ENCODE assay signal across 20 mouse cellular contexts in genomic region chr7:143476702-143477335, GRCm38 (mm10). TPM values are rescaled to one million over a fixed set of nuclear protein-coding genes. Genes with fewer than 3 reads are reported as not detected.
DNase-seq lines count a peak whose midpoint lies in the region; ATAC-seq and TF ChIP-seq lines count a peak whose summit lies in the region.
"Had no signal": no experiment of that assay in that cellular context is flagged by ENCODE, and none has a peak within 500 bp of the region (broad histone marks: within the 10 kb centered on the region; RNA-seq: fewer than 3 reads in every experiment).

No protein-coding gene starts in this region.

- TF ChIP-seq POLR2A in kidney, adult 2 months (IDR thresholded peaks at IDR 0.05; ENCODE audit: low read depth, low read length), result no peak

- H3K27me3 ChIP-seq in kidney, adult 2 months (replicated peaks; ENCODE audit: control insufficient read depth, insufficient read depth, low read length), result no peaks in the 10 kb centered on the region
- H3K27me3 ChIP-seq in liver, embryonic 14.5 days (ENCODE audit: control insufficient read depth, insufficient read depth, low read length), result no peaks in the 10 kb centered on the region; the same call in 1 of the 2 replicates
- peaks cover 3% of the 10 kb centered on the region for H3K27me3 ChIP-seq in liver, embryonic 11.5 days (replicated peaks; ENCODE audit: control insufficient read depth, insufficient read depth, low read length)
- no peaks in the 10 kb centered on the region for H3K27me3 ChIP-seq in stomach, postnatal 0 days (ENCODE audit: control insufficient read depth, insufficient read depth, low read length)
- H3K27me3 ChIP-seq: neural tube, embryonic 13.5 days had no signal

- DNase-seq in kidney, adult 2 months, result peak; percentile 77
- DNase-seq in kidney, adult 11 months, result no peak
- no peak for DNase-seq in liver, embryonic 14.5 days (ENCODE audit: low read depth in 3 of 3, low spot score in 3 of 3)
- no peak for DNase-seq in liver, embryonic 11.5 days (ENCODE audit: low spot score)
- peak; percentile 69 for DNase-seq in ES-CJ7 (ENCODE audit: low read depth, low spot score)
- DNase-seq in stomach, postnatal 0 days (ENCODE audit: low spot score), result peak; percentile 53
- DNase-seq in frontal cortex, postnatal 14 days (ENCODE audit: low spot score in 2 of 2), result no peak
- DNase-seq: adrenal gland, postnatal 25 days; cerebellum, adult 2 months; heart, postnatal 36 days; lung, postnatal 36 days; right cerebral cortex, postnatal 25 days; thymus, postnatal 36 days had no signal

- no peak for TF ChIP-seq CTCF in kidney, adult 2 months (conservative IDR thresholded peaks at IDR 0.05; ENCODE audit: insufficient read depth, insufficient read length, low read depth, low read length)
- TF ChIP-seq CTCF in liver, embryonic 14.5 days (IDR thresholded peaks at IDR 0.05; ENCODE audit: low read depth), result peak; percentile 26; the same call in 1 of the 2 replicates
- peak; percentile 59 for TF ChIP-seq CTCF in stomach, postnatal 0 days (IDR thresholded peaks at IDR 0.05; ENCODE audit: low read depth)

- no peak for ATAC-seq in liver, embryonic 14.5 days (ENCODE audit: insufficient read depth)
- ATAC-seq in liver, embryonic 11.5 days (replicated peaks; ENCODE audit: low FRiP score), result no peak
- no peak for ATAC-seq in stomach, postnatal 0 days (ENCODE audit: low FRiP score, low TSS enrichment)
- ATAC-seq: activated CD4-positive, CD25-positive, alpha-beta regulatory T cell, adult 4 months; forebrain, embryonic 14.5 days had no signal

- TF ChIP-seq EP300 in liver, embryonic 14.5 days (IDR thresholded peaks at IDR 0.05; ENCODE audit: low read depth), result no peak
- no peak for TF ChIP-seq EP300 in stomach, postnatal 0 days (optimal IDR thresholded peaks at IDR 0.05)

- no peaks in the 10 kb centered on the region for H3K9me3 ChIP-seq in liver, embryonic 14.5 days (ENCODE audit: control insufficient read depth, low read length)
- H3K9me3 ChIP-seq in liver, embryonic 11.5 days (ENCODE audit: control insufficient read depth, low read length), result no peaks in the 10 kb centered on the region
- no peaks in the 10 kb centered on the region for H3K9me3 ChIP-seq in stomach, postnatal 0 days (ENCODE audit: control insufficient read depth, low read length)
- H3K9me3 ChIP-seq: hindbrain, embryonic 15.5 days; limb, embryonic 10.5 days; neural tube, embryonic 13.5 days had no signal

- 75% methylated on average over 3 of the region's 3 CpGs for WGBS in kidney, adult 2 months
- WGBS in liver, embryonic 14.5 days (ENCODE audit: insufficient replicate concordance), result 60% methylated on average over 3 of the region's 3 CpGs
- 81% methylated on average over 3 of the region's 3 CpGs for WGBS in liver, embryonic 11.5 days
- WGBS in stomach, postnatal 0 days, result 61% methylated on average over 3 of the region's 3 CpGs

- H3K9ac ChIP-seq in liver, embryonic 14.5 days (replicated peaks), result no peak overlapping the region
- no peak overlapping the region for H3K9ac ChIP-seq in liver, embryonic 11.5 days (ENCODE audit: low read depth, low read length)
- H3K9ac ChIP-seq in stomach, postnatal 0 days (ENCODE audit: low read length), result no peak overlapping the region
- H3K9ac ChIP-seq: hindbrain, embryonic 15.5 days; neural tube, embryonic 13.5 days had no signal

- peak overlapping the region; percentile 46; the same call in 1 of the 2 replicates for H3K4me3 ChIP-seq in kidney, adult 2 months (ENCODE audit: insufficient read depth, low read depth, low read length)
- no peak overlapping the region for H3K4me3 ChIP-seq in liver, embryonic 14.5 days (ENCODE audit: insufficient read depth in 1 of 2, low read depth in 2 of 2, low read length in 2 of 2)
- H3K4me3 ChIP-seq in liver, embryonic 11.5 days (ENCODE audit: low read depth, low read length), result no peak overlapping the region
- H3K4me3 ChIP-seq in stomach, postnatal 0 days (ENCODE audit: low read depth, low read length), result no peak overlapping the region
- H3K4me3 ChIP-seq: erythroblast, embryonic 14.5 days; hindbrain, embryonic 15.5 days; limb, embryonic 10.5 days; neural tube, embryonic 13.5 days had no signal

- no peaks in the 10 kb centered on the region for H3K36me3 ChIP-seq in kidney, adult 2 months (ENCODE audit: control insufficient read depth, insufficient read depth, low read length)
- no peaks in the 10 kb centered on the region for H3K36me3 ChIP-seq in liver, embryonic 14.5 days (replicated peaks; ENCODE audit: control insufficient read depth, insufficient read depth, low read depth)
- H3K36me3 ChIP-seq in liver, embryonic 11.5 days (ENCODE audit: control insufficient read depth, insufficient read depth, low read length), result no peaks in the 10 kb centered on the region
- no peaks in the 10 kb centered on the region for H3K36me3 ChIP-seq in stomach, postnatal 0 days (ENCODE audit: control insufficient read depth, insufficient read depth, low read length)
- H3K36me3 ChIP-seq: hindbrain, embryonic 15.5 days; limb, embryonic 10.5 days; neural tube, embryonic 13.5 days had no signal

- peak overlapping the region; percentile 26 for H3K27ac ChIP-seq in kidney, adult 2 months (ENCODE audit: insufficient read depth, low read depth, low read length)
- H3K27ac ChIP-seq in liver, embryonic 14.5 days, result no peak overlapping the region
- no peak overlapping the region for H3K27ac ChIP-seq in liver, embryonic 11.5 days (ENCODE audit: low read depth, low read length)
- H3K27ac ChIP-seq in stomach, postnatal 0 days (replicated peaks), result no peak overlapping the region
- H3K27ac ChIP-seq: hindbrain, embryonic 15.5 days; limb, embryonic 10.5 days; neural tube, embryonic 13.5 days had no signal

- H3K4me1 ChIP-seq in kidney, adult 2 months (ENCODE audit: control insufficient read depth, insufficient read depth, low read length), result peaks cover 4% of the 10 kb centered on the region; the same call in 1 of the 2 replicates
- H3K4me1 ChIP-seq in liver, embryonic 14.5 days (replicated peaks; ENCODE audit: control insufficient read depth in 2 of 2, insufficient read depth in 2 of 2, low read length in 1 of 2), result peaks cover 0 to 3% of the 10 kb centered on the region in 2 experiments; a peak in 1 of 4 replicates
- H3K4me1 ChIP-seq in liver, embryonic 11.5 days (replicated peaks; ENCODE audit: control insufficient read depth, insufficient read depth, low read length), result no peaks in the 10 kb centered on the region
- 0 out of 2 replicates have a peak, but pooled peaks cover 4% of the 10 kb centered on the region for H3K4me1 ChIP-seq in stomach, postnatal 0 days (replicated peaks; ENCODE audit: control insufficient read depth, insufficient read depth)
- H3K4me1 ChIP-seq: hindbrain, embryonic 15.5 days; neural tube, embryonic 13.5 days had no signal

- no peak overlapping the region for H3K4me2 ChIP-seq in liver, embryonic 14.5 days (ENCODE audit: low read depth)
- no peak overlapping the region for H3K4me2 ChIP-seq in liver, embryonic 11.5 days
- H3K4me2 ChIP-seq in stomach, postnatal 0 days (replicated peaks; ENCODE audit: low read depth), result no peak overlapping the region
- H3K4me2 ChIP-seq: heart, embryonic 11.5 days; hindbrain, embryonic 15.5 days; neural tube, embryonic 13.5 days had no signal

RNA-seq across cellular contexts. Expression of gene Slc22a18, which starts 3.3 kb away (rescaled TPM):
- 1,125 and 1,412 TPM in 2 replicates for polyA plus RNA-seq in kidney, adult 2 months (2012; rRNA removed)
- polyA plus RNA-seq in liver, embryonic 14.5 days (2012; rRNA removed), result 7.2 and 13.2 TPM in 2 replicates
- 9.4 and 9.8 TPM in 2 replicates for polyA plus RNA-seq in liver, embryonic 14.5 days (2014; fragmentation: Nextera tagmentation; extraction: Ambion mirVana)
- polyA plus RNA-seq in liver, embryonic 11.5 days (2014; fragmentation: Nextera tagmentation; extraction: Ambion mirVana), result 2.8 and 5.2 TPM in 2 replicates
- polyA plus RNA-seq in stomach, postnatal 0 days (2015; fragmentation: Nextera tagmentation; extraction: Ambion mirVana), result 27.0 and 28.1 TPM in 2 replicates
- polyA plus RNA-seq: erythroblast, embryonic 14.5 days had no signal

RNA-seq across cellular contexts. Expression of gene Cdkn1c, which starts 16.0 kb away (rescaled TPM):
- 30.8 and 31.0 TPM in 2 replicates for polyA plus RNA-seq in kidney, adult 2 months (2012; rRNA removed)
- 48.5 and 71.0 TPM in 2 replicates for polyA plus RNA-seq in liver, embryonic 14.5 days (2012; rRNA removed)
- polyA plus RNA-seq in liver, embryonic 14.5 days (2014; fragmentation: Nextera tagmentation; extraction: Ambion mirVana), result 161 and 167 TPM in 2 replicates
- 572 and 617 TPM in 2 replicates for polyA plus RNA-seq in liver, embryonic 11.5 days (2014; fragmentation: Nextera tagmentation; extraction: Ambion mirVana)
- polyA plus RNA-seq in stomach, postnatal 0 days (2015; fragmentation: Nextera tagmentation; extraction: Ambion mirVana), result 185 and 199 TPM in 2 replicates

RNA-seq across cellular contexts. Expression of gene Phlda2, which starts 26.1 kb away (rescaled TPM):
- 46.6 and 50.2 TPM in 2 replicates for polyA plus RNA-seq in kidney, adult 2 months (2012; rRNA removed)
- 18.2 and 31.2 TPM in 2 replicates for polyA plus RNA-seq in liver, embryonic 14.5 days (2012; rRNA removed)
- polyA plus RNA-seq in liver, embryonic 14.5 days (2014; fragmentation: Nextera tagmentation; extraction: Ambion mirVana), result 19.3 and 23.2 TPM in 2 replicates
- 11.9 and 16.4 TPM in 2 replicates for polyA plus RNA-seq in liver, embryonic 11.5 days (2014; fragmentation: Nextera tagmentation; extraction: Ambion mirVana)
- 15.3 and 16.8 TPM in 2 replicates for polyA plus RNA-seq in stomach, postnatal 0 days (2015; fragmentation: Nextera tagmentation; extraction: Ambion mirVana)
- polyA plus RNA-seq: activated CD4-positive, CD25-positive, alpha-beta regulatory T cell, adult 4 months; cerebellum, adult 2 months had no signal

Comparison
In these comparisons a context has a peak if more than half of its experiments do, and no peak if none do; other contexts are left out.
1. DNase-seq: peak in kidney, adult 2 months (single experiment), ES-CJ7 (single experiment) and stomach, postnatal 0 days (single experiment); none in kidney, adult 11 months (single experiment), liver, embryonic 14.5 days (0 of 3), liver, embryonic 11.5 days (single experiment) and frontal cortex, postnatal 14 days (0 of 2).
2. RNA of gene Slc22a18, which starts 3.3 kb away (polyA plus RNA-seq): 1,125 to 1,412 TPM in kidney, adult 2 months; 27.0 to 28.1 TPM in stomach, postnatal 0 days, 7.2 to 13.2 TPM in liver, embryonic 14.5 days and 2.8 to 5.2 TPM in liver, embryonic 11.5 days; every median in the first group is over 10 times any median in the second.